Mouse (Mus musculus) lung, postnatal 0 days (tissue): ENCODE data around the gene Sipa1l2.

ENCODE experiments used
- CTCF ChIP-seq: IDR thresholded peaks from 2 replicates; pipeline ENCODE4 v1.5.1; 2016; ENCODE audit warnings: antibody characterized with exemption, mild to moderate bottlenecking
- EP300 ChIP-seq: IDR thresholded peaks from 2 replicates; pipeline ENCODE4 v1.6.1; 2016; ENCODE audit warnings: antibody characterized with exemption, mild to moderate bottlenecking, control low read depth

GRCm38 (mm10) chr8:125484530-125485196 lies 84.9 kb downstream of the Sipa1l2 start:
- TF ChIP-seq CTCF = no peak
- TF ChIP-seq EP300 = no peak
